Comparison of ENCODE assay signal across 20 mouse cellular contexts in the genomic region with DNA sequence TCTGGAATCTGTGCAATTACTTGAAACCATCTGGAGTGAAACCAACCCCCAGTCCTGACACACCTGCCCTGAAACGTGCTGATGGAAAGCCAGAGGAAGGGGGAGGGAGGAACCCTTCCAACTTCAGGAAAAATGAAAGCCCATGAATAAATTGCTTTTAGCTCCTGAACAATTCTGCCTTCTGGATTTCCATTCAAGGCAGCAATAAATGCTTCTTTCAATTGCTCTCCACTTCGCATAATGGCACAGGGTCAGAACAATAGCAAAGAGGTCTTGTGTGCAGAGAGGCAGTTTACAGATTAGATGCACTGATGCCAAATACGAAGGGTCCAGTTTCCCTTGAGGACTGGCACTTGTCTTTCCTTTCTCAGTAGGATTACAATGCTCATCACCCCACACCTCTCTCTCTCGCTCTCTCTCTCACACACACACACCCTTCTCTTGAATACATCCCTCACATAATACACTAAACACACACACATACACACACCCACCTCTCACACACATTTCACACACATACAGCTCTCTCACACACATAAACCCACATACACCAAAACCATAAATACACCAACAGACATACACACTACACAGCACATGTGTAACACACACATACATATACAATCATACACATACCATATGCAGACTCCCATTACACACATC.
DNase-seq lines count a peak whose midpoint lies in the region; ATAC-seq lines count a peak whose summit lies in the region.
"Had no signal": no experiment of that assay in that cellular context is flagged by ENCODE, and none has a peak within 500 bp of the region (broad histone marks: within the 10 kb centered on the region; RNA-seq: fewer than 3 reads in every experiment).

No protein-coding gene starts in this region.

- peaks cover 8% of the 10 kb centered on the region; the same call in 1 of the 2 replicates for H3K4me1 ChIP-seq in neural tube, embryonic 12.5 days
- H3K4me1 ChIP-seq in neural tube, embryonic 15.5 days: peaks cover 5% of the 10 kb centered on the region; the same call in 1 of the 2 replicates
- peaks cover 10% of the 10 kb centered on the region for H3K4me1 ChIP-seq in forebrain, embryonic 16.5 days (replicated peaks; ENCODE audit: control insufficient read depth, insufficient read depth, low read length)
- H3K4me1 ChIP-seq in midbrain, embryonic 11.5 days (ENCODE audit: control insufficient read depth, insufficient read depth, low read length): peaks cover 10% of the 10 kb centered on the region; the same call in 1 of the 2 replicates
- H3K4me1 ChIP-seq: megakaryocyte, embryonic 14.5 days had no signal

- no peak overlapping the region for H3K9ac ChIP-seq in neural tube, embryonic 12.5 days
- H3K9ac ChIP-seq in neural tube, embryonic 15.5 days (replicated peaks): no peak overlapping the region
- no peak overlapping the region for H3K9ac ChIP-seq in forebrain, embryonic 16.5 days (replicated peaks; ENCODE audit: low read depth, low read length)
- no peak overlapping the region for H3K9ac ChIP-seq in midbrain, embryonic 11.5 days (ENCODE audit: low read length)
- H3K9ac ChIP-seq: limb, embryonic 13.5 days; liver, embryonic 14.5 days had no signal

- intact Hi-C loops in heart, postnatal 14 days (cut with DNase I): no loop called here

- H3K4me3 ChIP-seq in neural tube, embryonic 12.5 days: no peak overlapping the region
- H3K4me3 ChIP-seq in neural tube, embryonic 15.5 days (replicated peaks): no peak overlapping the region
- no peak overlapping the region for H3K4me3 ChIP-seq in forebrain, embryonic 16.5 days (replicated peaks; ENCODE audit: low read length)
- H3K4me3 ChIP-seq in midbrain, embryonic 11.5 days (ENCODE audit: low read depth, low read length): no peak overlapping the region
- H3K4me3 ChIP-seq: gastrocnemius, adult 2 months; limb, embryonic 13.5 days; megakaryocyte, embryonic 14.5 days had no signal

- no peaks in the 10 kb centered on the region for H3K9me3 ChIP-seq in neural tube, embryonic 12.5 days
- no peaks in the 10 kb centered on the region for H3K9me3 ChIP-seq in neural tube, embryonic 15.5 days (replicated peaks)
- no peaks in the 10 kb centered on the region for H3K9me3 ChIP-seq in forebrain, embryonic 16.5 days (ENCODE audit: control insufficient read depth, low read length)
- H3K9me3 ChIP-seq in midbrain, embryonic 11.5 days (ENCODE audit: control insufficient read depth, low read length): no peaks in the 10 kb centered on the region
- H3K9me3 ChIP-seq: limb, embryonic 13.5 days had no signal

- peak; percentile 51; the same call in 1 of the 2 replicates for ATAC-seq in neural tube, embryonic 12.5 days (ENCODE audit: low FRiP score, low read depth)
- ATAC-seq in neural tube, embryonic 15.5 days (ENCODE audit: low FRiP score): no peak
- ATAC-seq in forebrain, embryonic 16.5 days: peak; percentile 74
- peak; percentile 70 for ATAC-seq in midbrain, embryonic 11.5 days (ENCODE audit: low FRiP score)

- H3K27me3 ChIP-seq in neural tube, embryonic 12.5 days (replicated peaks): no peaks in the 10 kb centered on the region
- no peaks in the 10 kb centered on the region for H3K27me3 ChIP-seq in neural tube, embryonic 15.5 days (replicated peaks)
- H3K27me3 ChIP-seq in forebrain, embryonic 16.5 days (replicated peaks; ENCODE audit: control insufficient read depth, insufficient read depth, low read length): no peaks in the 10 kb centered on the region
- no peaks in the 10 kb centered on the region for H3K27me3 ChIP-seq in midbrain, embryonic 11.5 days (ENCODE audit: control insufficient read depth, insufficient read depth, low read length)
- H3K27me3 ChIP-seq: limb, embryonic 13.5 days; megakaryocyte, embryonic 14.5 days had no signal

- no peak for DNase-seq in midbrain, embryonic 11.5 days (ENCODE audit: low spot score, missing footprints)
- no peak for DNase-seq in heart, postnatal 14 days
- no peak for DNase-seq in right cerebral cortex, postnatal 4 days
- DNase-seq in adrenal gland, postnatal 25 days: no peak
- DNase-seq: adrenal gland, postnatal 10 days; B cell, adult 2 months; cerebellum, adult 8-10 months; gastrocnemius, adult 2 months; heart, adult 11 months; kidney, adult 2 months; kidney, postnatal 25 days; layer of hippocampus, adult 9-11 months; lung, postnatal 10 days; thymus, postnatal 36 days had no signal

- 15% methylated on average over 4 of the region's 4 CpGs for WGBS in neural tube, embryonic 12.5 days
- 16% methylated on average over 4 of the region's 4 CpGs for WGBS in neural tube, embryonic 15.5 days
- WGBS in forebrain, embryonic 16.5 days: 5% methylated on average over 4 of the region's 4 CpGs
- 21% methylated on average over 4 of the region's 4 CpGs for WGBS in midbrain, embryonic 11.5 days

- H3K36me3 ChIP-seq in neural tube, embryonic 12.5 days: no peaks in the 10 kb centered on the region
- no peaks in the 10 kb centered on the region for H3K36me3 ChIP-seq in neural tube, embryonic 15.5 days
- H3K36me3 ChIP-seq in forebrain, embryonic 16.5 days (ENCODE audit: control insufficient read depth, insufficient read depth): no peaks in the 10 kb centered on the region
- no peaks in the 10 kb centered on the region for H3K36me3 ChIP-seq in midbrain, embryonic 11.5 days (ENCODE audit: control insufficient read depth, insufficient read depth, low read length)
- H3K36me3 ChIP-seq: limb, embryonic 13.5 days had no signal

- H3K4me2 ChIP-seq in neural tube, embryonic 12.5 days (replicated peaks): no peak overlapping the region
- H3K4me2 ChIP-seq in neural tube, embryonic 15.5 days: no peak overlapping the region
- H3K4me2 ChIP-seq in forebrain, embryonic 16.5 days (ENCODE audit: low read length): no peak overlapping the region
- H3K4me2 ChIP-seq in midbrain, embryonic 11.5 days: no peak overlapping the region
- H3K4me2 ChIP-seq: limb, embryonic 13.5 days had no signal

- no peak overlapping the region for H3K27ac ChIP-seq in neural tube, embryonic 12.5 days
- no peak overlapping the region; the same call in 1 of the 2 replicates for H3K27ac ChIP-seq in neural tube, embryonic 15.5 days (replicated peaks)
- no peak overlapping the region for H3K27ac ChIP-seq in forebrain, embryonic 16.5 days (ENCODE audit: low read length)
- no peak overlapping the region for H3K27ac ChIP-seq in midbrain, embryonic 11.5 days (ENCODE audit: low read depth, low read length)
- H3K27ac ChIP-seq: gastrocnemius, adult 2 months; limb, embryonic 13.5 days; liver, embryonic 14.5 days had no signal
